Mouse (Mus musculus): Measurements from ENCODE around the gene Lmcd1. TPM values are rescaled to one million over a fixed set of nuclear protein-coding genes. Genes with fewer than 3 reads are reported as not detected.

Lmcd1 gene
- total and polyA plus RNA-seq, 3 experiments: not detected

GRCm38 (mm10) chr6:112322916-112323315 lies 49.4 kb downstream of the Lmcd1 start:
- Histone ChIP-seq H3K9ac (ENCODE audit: control insufficient read depth, low read depth, low read length, poor library complexity, severe bottlenecking) (no peak overlapping the region), H3K27me3 (ENCODE audit: control insufficient read depth in 1 of 2, insufficient read depth in 2 of 2, low read length in 2 of 2) (no peaks in the 10 kb centered on the region), H3K9me3 (replicated peaks; ENCODE audit: insufficient read depth, low read length) (no peaks in the 10 kb centered on the region), H3K79me2 (ENCODE audit: control insufficient read depth, insufficient read depth, low read length, poor library complexity) (no peaks in the 10 kb centered on the region), H3K27ac (ENCODE audit: control insufficient read depth, low read depth, low read length) (no peak overlapping the region), H3K36me3 (ENCODE audit: control insufficient read depth in 1 of 2, insufficient read depth in 2 of 2, low read length in 2 of 2) (no peaks in the 10 kb centered on the region), H3K4me3 (ENCODE audit: control insufficient read depth in 1 of 2, insufficient read depth in 1 of 2, low read depth in 2 of 2, low read length in 2 of 2) (no peak overlapping the region), H3K4me1 (ENCODE audit: control insufficient read depth in 1 of 2, insufficient read depth in 2 of 2, low read length in 2 of 2) (no peaks in the 10 kb centered on the region)
- TF ChIP-seq RAD21 (IDR thresholded peaks at IDR 0.05; ENCODE audit: low read depth, low read length): no peak
- TF ChIP-seq E2F4 (IDR thresholded peaks at IDR 0.05; ENCODE audit: borderline replicate concordance, low read depth, low read length): no peak
- no peak for TF ChIP-seq POLR2AphosphoS5 (IDR thresholded peaks at IDR 0.05; ENCODE audit: borderline replicate concordance, low read depth, low read length)
- no peak for TF ChIP-seq USF1 (IDR thresholded peaks at IDR 0.05; ENCODE audit: low read depth, low read length)
- no peak for TF ChIP-seq TBP (IDR thresholded peaks at IDR 0.05; ENCODE audit: low read depth, low read length)
- TF ChIP-seq CHD2 (IDR thresholded peaks at IDR 0.05; ENCODE audit: low read length): no peak
- TF ChIP-seq ETS1 (IDR thresholded peaks at IDR 0.05; ENCODE audit: low read depth, low read length): no peak
- TF ChIP-seq GATA1 (IDR thresholded peaks at IDR 0.05; ENCODE audit: low read depth, low read length): no peak
- TF ChIP-seq ZC3H11A (IDR thresholded peaks at IDR 0.05; ENCODE audit: low read depth, low read length): no peak
- TF ChIP-seq ELF1 (IDR thresholded peaks at IDR 0.05; ENCODE audit: low read depth, low read length): no peak
- TF ChIP-seq NRF1 (IDR thresholded peaks at IDR 0.05; ENCODE audit: insufficient read depth, low read depth, low read length, poor library complexity, severe bottlenecking): no peak
- TF ChIP-seq POLR2AphosphoS2 (IDR thresholded peaks at IDR 0.05; ENCODE audit: low read length): no peak
- TF ChIP-seq TCF12 (IDR thresholded peaks at IDR 0.05; ENCODE audit: low read depth, low read length): no peak
- TF ChIP-seq ZMIZ1 (IDR thresholded peaks at IDR 0.05; ENCODE audit: low read depth, low read length): no peak
- DNase-seq (ENCODE audit: low read depth, low spot score): no peak

DNA sequence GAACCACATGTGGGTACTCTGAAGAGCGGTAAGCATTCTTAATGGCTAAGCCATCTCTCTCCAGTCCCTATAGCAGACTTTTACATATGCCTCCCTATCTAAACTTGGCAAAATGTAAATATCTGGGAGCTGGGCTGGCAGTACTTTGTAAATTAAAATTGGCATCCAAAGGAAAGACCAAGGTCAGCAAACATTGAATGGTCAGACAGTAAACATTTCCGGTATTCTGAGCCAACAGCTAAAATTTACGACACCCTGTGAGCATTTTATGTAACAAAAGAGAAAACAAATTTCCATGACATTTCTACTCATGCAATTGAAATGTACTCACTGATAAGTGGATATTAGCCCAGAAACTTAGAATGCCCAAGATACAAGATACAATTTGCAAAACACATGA lies 51.7 kb downstream of the Lmcd1 start:
- H3K27me3 ChIP-seq (ENCODE audit: control insufficient read depth in 1 of 2, insufficient read depth in 2 of 2, low read length in 2 of 2): no peaks in the 10 kb centered on the region
- TF ChIP-seq POLR2AphosphoS2 (IDR thresholded peaks at IDR 0.05; ENCODE audit: low read length) (no peak), MYC (IDR thresholded peaks at IDR 0.05; ENCODE audit: low read depth, low read length) (no peak), MYB (IDR thresholded peaks at IDR 0.05; ENCODE audit: low read depth, low read length) (no peak), MAX (IDR thresholded peaks at IDR 0.05; ENCODE audit: low read length) (no peak), RCOR1 (IDR thresholded peaks at IDR 0.05; ENCODE audit: low read depth, low read length) (no peak), GABPA (IDR thresholded peaks at IDR 0.05; ENCODE audit: low read depth, low read length) (no peak), SMC3 (IDR thresholded peaks at IDR 0.05; ENCODE audit: low read depth, low read length) (no peak)
- H3K9ac ChIP-seq (ENCODE audit: control insufficient read depth, low read depth, low read length, poor library complexity, severe bottlenecking): no peak overlapping the region
- H3K4me1 ChIP-seq (ENCODE audit: control insufficient read depth in 1 of 2, insufficient read depth in 2 of 2, low read length in 2 of 2): no peaks in the 10 kb centered on the region
- DNase-seq (ENCODE audit: low read depth, low spot score): no peak
- no peaks in the 10 kb centered on the region for H3K9me3 ChIP-seq (replicated peaks; ENCODE audit: insufficient read depth, low read length)
- H3K27ac ChIP-seq (ENCODE audit: control insufficient read depth, low read depth, low read length): no peak overlapping the region
- H3K36me3 ChIP-seq (ENCODE audit: control insufficient read depth in 1 of 2, insufficient read depth in 2 of 2, low read length in 2 of 2): no peaks in the 10 kb centered on the region
- H3K79me2 ChIP-seq (ENCODE audit: control insufficient read depth, insufficient read depth, low read length, poor library complexity): no peaks in the 10 kb centered on the region
- H3K4me3 ChIP-seq (ENCODE audit: control insufficient read depth in 1 of 2, insufficient read depth in 1 of 2, low read depth in 2 of 2, low read length in 2 of 2): no peak overlapping the region

Data from MEL (cell line).